ENCODE assay signal across 8 mouse cellular contexts in the genomic region with DNA sequence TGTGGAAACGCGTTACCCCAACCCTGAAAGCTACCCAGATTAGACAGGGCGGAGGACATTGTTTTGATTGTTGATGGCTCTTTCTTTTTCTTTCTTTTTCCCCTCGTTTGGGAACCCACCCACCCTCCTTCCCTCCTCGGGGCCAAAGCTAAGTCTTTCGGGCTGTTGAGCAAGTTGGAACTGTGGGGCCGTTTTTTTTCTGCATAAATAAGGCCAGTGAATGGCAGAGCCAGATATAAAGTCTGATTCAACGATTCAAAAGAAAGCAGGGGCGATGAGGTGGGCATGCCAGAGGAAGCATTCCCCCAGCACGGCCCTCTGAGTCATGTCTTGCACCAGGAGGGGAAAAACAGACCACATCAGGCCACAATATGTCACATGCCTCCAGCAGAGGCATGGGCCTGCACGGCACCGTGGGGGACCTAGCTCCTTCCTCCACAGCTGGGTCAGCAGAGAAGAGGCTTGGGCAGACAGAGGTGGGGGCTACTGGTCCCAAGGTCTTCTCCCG.
DNase-seq lines count a peak whose midpoint lies in the region; ATAC-seq lines count a peak whose summit lies in the region.

No protein-coding gene starts in this region.

- H3K4me3 ChIP-seq in kidney, embryonic 16.5 days (ENCODE audit: low read length): peak overlapping the region; percentile 48
- peak overlapping the region; percentile 33 for H3K4me3 ChIP-seq in intestine, embryonic 14.5 days (ENCODE audit: low read depth, low read length)
- H3K4me3 ChIP-seq in liver, embryonic 16.5 days (ENCODE audit: low read depth, low read length): peak overlapping the region; percentile 52
- H3K4me3 ChIP-seq in neural tube, embryonic 12.5 days: peak overlapping the region; percentile 31

- ATAC-seq in kidney, embryonic 16.5 days (ENCODE audit: low FRiP score, low TSS enrichment): peak; percentile 12; the same call in 1 of the 2 replicates
- ATAC-seq in intestine, embryonic 14.5 days (replicated peaks; ENCODE audit: low FRiP score, low TSS enrichment, low read depth): no peak
- ATAC-seq in liver, embryonic 16.5 days (ENCODE audit: low read depth): no peak
- peak; percentile 32 for ATAC-seq in neural tube, embryonic 12.5 days (ENCODE audit: low FRiP score, low read depth)

- H3K36me3 ChIP-seq in kidney, embryonic 16.5 days (ENCODE audit: insufficient read depth, low read length): no peaks in the 10 kb centered on the region
- no peaks in the 10 kb centered on the region for H3K36me3 ChIP-seq in intestine, embryonic 14.5 days (ENCODE audit: control insufficient read depth, insufficient read depth, low read length)
- H3K36me3 ChIP-seq in liver, embryonic 16.5 days (ENCODE audit: control insufficient read depth, insufficient read depth): no peaks in the 10 kb centered on the region
- no peaks in the 10 kb centered on the region for H3K36me3 ChIP-seq in neural tube, embryonic 12.5 days

- WGBS in kidney, embryonic 16.5 days: 4% methylated on average over 13 of the region's 13 CpGs
- 5% methylated on average over 13 of the region's 13 CpGs for WGBS in intestine, embryonic 14.5 days
- WGBS in liver, embryonic 16.5 days (ENCODE audit: insufficient replicate concordance): 9% methylated on average over 13 of the region's 13 CpGs
- 1% methylated on average over 13 of the region's 13 CpGs for WGBS in neural tube, embryonic 12.5 days

- H3K4me2 ChIP-seq in kidney, embryonic 16.5 days (replicated peaks; ENCODE audit: low read depth, low read length): peak overlapping the region; percentile 70
- H3K4me2 ChIP-seq in intestine, embryonic 14.5 days (ENCODE audit: low read length): peak overlapping the region; percentile 73
- peak overlapping the region; percentile 60 for H3K4me2 ChIP-seq in liver, embryonic 16.5 days (ENCODE audit: low read depth, low read length)
- H3K4me2 ChIP-seq in neural tube, embryonic 12.5 days (replicated peaks): peak overlapping the region; percentile 66

- peak overlapping the region; percentile 99 for H3K27ac ChIP-seq in kidney, embryonic 16.5 days (ENCODE audit: low read length)
- peak overlapping the region; percentile 98 for H3K27ac ChIP-seq in intestine, embryonic 14.5 days (ENCODE audit: low read depth)
- H3K27ac ChIP-seq in liver, embryonic 16.5 days (ENCODE audit: low read length): peak overlapping the region; percentile 70
- peak overlapping the region; percentile 99 for H3K27ac ChIP-seq in neural tube, embryonic 12.5 days

- no peaks in the 10 kb centered on the region for H3K27me3 ChIP-seq in kidney, embryonic 16.5 days (ENCODE audit: insufficient read depth, low read length)
- no peaks in the 10 kb centered on the region for H3K27me3 ChIP-seq in intestine, embryonic 14.5 days (replicated peaks; ENCODE audit: control insufficient read depth, insufficient read depth, low read length)
- peaks cover 18% of the 10 kb centered on the region for H3K27me3 ChIP-seq in liver, embryonic 16.5 days (ENCODE audit: control insufficient read depth, insufficient read depth, low read depth, low read length)
- H3K27me3 ChIP-seq in neural tube, embryonic 12.5 days (replicated peaks): no peaks in the 10 kb centered on the region

- peaks cover 61% of the 10 kb centered on the region for H3K4me1 ChIP-seq in kidney, embryonic 16.5 days (ENCODE audit: insufficient read depth, low read length)
- peaks cover 23% of the 10 kb centered on the region for H3K4me1 ChIP-seq in intestine, embryonic 14.5 days (replicated peaks; ENCODE audit: control insufficient read depth, insufficient read depth, low read length)
- H3K4me1 ChIP-seq in liver, embryonic 16.5 days (ENCODE audit: control insufficient read depth, low read depth, low read length): no peaks in the 10 kb centered on the region; the same call in 1 of the 2 replicates
- H3K4me1 ChIP-seq in neural tube, embryonic 12.5 days: peaks cover 31% of the 10 kb centered on the region

- H3K9me3 ChIP-seq in kidney, embryonic 16.5 days (ENCODE audit: low read length): no peaks in the 10 kb centered on the region
- H3K9me3 ChIP-seq in intestine, embryonic 14.5 days (ENCODE audit: control insufficient read depth, low read length): no peaks in the 10 kb centered on the region
- H3K9me3 ChIP-seq in liver, embryonic 16.5 days (replicated peaks; ENCODE audit: control insufficient read depth, low read length): no peaks in the 10 kb centered on the region
- no peaks in the 10 kb centered on the region for H3K9me3 ChIP-seq in neural tube, embryonic 12.5 days

- peak overlapping the region; percentile 87 for H3K9ac ChIP-seq in kidney, embryonic 16.5 days (replicated peaks; ENCODE audit: low read length)
- H3K9ac ChIP-seq in intestine, embryonic 14.5 days (ENCODE audit: low read length): peak overlapping the region; percentile 62
- peak overlapping the region; percentile 56 for H3K9ac ChIP-seq in liver, embryonic 16.5 days (ENCODE audit: low read depth, low read length)
- peak overlapping the region; percentile 81 for H3K9ac ChIP-seq in neural tube, embryonic 12.5 days

- DNase-seq in kidney, adult 9 months: no peak
- DNase-seq in cerebellum, postnatal 14 days: peak; percentile 51 to 59
- peak; percentile 37 for DNase-seq in gastrocnemius, postnatal 25 days
- no peak for DNase-seq in intestine, embryonic 14.5 days (ENCODE audit: low spot score)
- no peak for DNase-seq in ovary, postnatal 14 days (ENCODE audit: low spot score)

Comparison
In these comparisons a context has a peak if more than half of its experiments do, and no peak if none do; other contexts are left out.
1. ATAC-seq: peak in kidney, embryonic 16.5 days (single experiment) and neural tube, embryonic 12.5 days (single experiment); none in intestine, embryonic 14.5 days (single experiment) and liver, embryonic 16.5 days (single experiment).
2. DNase-seq: peak in cerebellum, postnatal 14 days (2 of 2) and gastrocnemius, postnatal 25 days (single experiment); none in kidney, adult 9 months (single experiment), intestine, embryonic 14.5 days (single experiment) and ovary, postnatal 14 days (single experiment).
3. Peak in every context shown above with its lines, with median percentiles within 50 percentile points of each other: H3K27ac ChIP-seq, H3K4me2 ChIP-seq, H3K4me3 ChIP-seq and H3K9ac ChIP-seq.